Mouse (Mus musculus) G1E (cell line): ENCODE data around the gene Aida.

Experiments
- CTCF ChIP-seq: IDR thresholded peaks from 2 replicates; pipeline ENCODE4 v1.5.1; 2012; ENCODE audit warnings: low read depth, low read length, inconsistent platforms, mixed read lengths
- GATA1 ChIP-seq: IDR thresholded peaks from 2 replicates; pipeline ENCODE4 v1.6.1; 2012; ENCODE audit warnings: borderline replicate concordance, low read length, inconsistent platforms, mixed read lengths
- GATA2 ChIP-seq: IDR thresholded peaks from 2 replicates; pipeline ENCODE4 v1.6.1; 2012; ENCODE audit warnings: low read depth, low read length, inconsistent platforms, borderline replicate concordance

DNA sequence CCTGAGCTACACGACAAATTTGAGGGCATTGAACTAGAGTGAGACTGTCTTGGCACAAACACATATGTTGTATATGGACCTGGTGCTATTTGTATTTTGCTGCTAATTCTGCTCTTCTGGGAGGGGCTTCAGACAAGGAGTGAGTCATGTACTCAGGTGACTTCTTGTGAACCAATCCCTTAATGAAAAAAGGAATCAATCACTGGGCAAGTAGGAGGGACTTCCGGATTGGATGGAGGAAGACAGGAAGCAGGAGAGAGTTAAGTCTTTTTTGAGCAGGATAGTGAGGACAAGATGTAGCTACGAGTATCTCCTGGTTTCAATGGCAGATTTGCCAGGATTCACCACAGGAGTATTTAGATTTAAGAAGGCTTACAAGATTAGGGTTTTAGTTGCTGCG is 6.8 kb upstream of the Aida start:
- TF ChIP-seq GATA2: no peak
- no peak for TF ChIP-seq CTCF
- TF ChIP-seq GATA1: no peak
